Mouse (Mus musculus) liver (tissue): ENCODE data around the gene Rpa2.

Experiments
- DNase-seq: peaks from one replicate; pipeline ENCODE4 v3.0.0-alpha.2; 2020; ENCODE audit warnings: mixed read lengths

Gene Rpa2

GRCm38 (mm10) chr4:132805146-132805545 is 37.0 kb downstream of the Rpa2 start:
- DNase-seq, result no peak

DNA sequence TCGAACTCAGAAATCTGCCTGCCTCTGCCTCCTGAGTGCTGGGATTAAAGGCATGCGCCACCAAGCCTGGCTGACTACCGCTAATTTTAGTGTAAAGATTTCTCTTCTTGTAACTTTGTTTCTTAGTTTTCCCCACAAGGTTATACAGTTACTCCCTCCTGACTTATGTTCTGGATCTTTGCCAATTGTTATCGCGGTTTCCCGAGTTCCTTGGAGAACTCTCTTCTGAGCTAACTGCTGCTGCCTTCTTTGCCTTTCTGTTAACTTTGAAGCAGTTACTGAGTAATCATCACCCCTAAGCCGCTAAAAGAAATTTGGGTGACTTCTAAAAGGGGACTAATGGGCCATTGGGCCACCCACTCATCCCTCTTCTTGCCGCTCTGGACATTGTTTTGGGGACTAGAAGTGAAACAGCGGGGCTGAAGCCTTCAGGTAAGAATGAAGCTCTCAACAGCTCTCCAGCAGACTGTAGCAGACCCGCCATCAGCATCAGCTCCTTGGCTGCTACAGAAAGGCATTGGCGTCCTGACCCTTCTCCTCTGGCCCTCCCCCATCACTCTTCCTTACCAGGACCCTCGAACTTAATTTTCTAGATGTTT is 37.6 kb downstream of the Rpa2 start:
- DNase-seq, result no peak

- DNase-seq, result no peak
These were observed 38.6 kb downstream of the Rpa2 start for GRCm38 (mm10) chr4:132806620-132807191.

- DNase-seq, result peak; percentile 29
These were observed 39.9 kb downstream of the Rpa2 start for GRCm38 (mm10) chr4:132807771-132808641.

- peak; percentile 19 for DNase-seq
These were observed 41.5 kb downstream of the Rpa2 start for GRCm38 (mm10) chr4:132809621-132810020.

DNA sequence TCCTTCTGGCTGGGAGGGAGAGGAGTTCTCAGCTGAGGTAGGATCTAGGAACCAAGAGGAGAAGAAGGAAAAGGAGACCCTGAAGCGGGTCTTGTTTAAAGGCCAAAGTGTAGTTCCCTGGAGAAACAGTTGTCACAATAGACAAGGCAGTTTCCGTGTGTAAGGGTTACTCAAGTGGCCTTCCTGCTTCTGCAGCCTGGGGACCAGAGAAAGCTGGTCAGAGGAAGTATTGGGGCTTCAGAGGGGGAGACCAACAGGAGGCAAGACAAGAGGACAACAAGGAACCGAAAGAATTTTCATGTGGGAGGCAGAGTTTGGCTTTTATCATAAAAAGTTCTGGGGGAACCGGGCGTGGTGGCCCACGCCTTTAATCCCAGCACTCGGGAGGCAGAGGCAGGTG is 48.3 kb downstream of the Rpa2 start:
- DNase-seq, result no peak

GRCm38 (mm10) chr4:132816855-132817254 is 48.7 kb downstream of the Rpa2 start:
- no peak for DNase-seq

GRCm38 (mm10) chr4:132818442-132818841 is 50.3 kb downstream of the Rpa2 start:
- no peak for DNase-seq

DNA sequence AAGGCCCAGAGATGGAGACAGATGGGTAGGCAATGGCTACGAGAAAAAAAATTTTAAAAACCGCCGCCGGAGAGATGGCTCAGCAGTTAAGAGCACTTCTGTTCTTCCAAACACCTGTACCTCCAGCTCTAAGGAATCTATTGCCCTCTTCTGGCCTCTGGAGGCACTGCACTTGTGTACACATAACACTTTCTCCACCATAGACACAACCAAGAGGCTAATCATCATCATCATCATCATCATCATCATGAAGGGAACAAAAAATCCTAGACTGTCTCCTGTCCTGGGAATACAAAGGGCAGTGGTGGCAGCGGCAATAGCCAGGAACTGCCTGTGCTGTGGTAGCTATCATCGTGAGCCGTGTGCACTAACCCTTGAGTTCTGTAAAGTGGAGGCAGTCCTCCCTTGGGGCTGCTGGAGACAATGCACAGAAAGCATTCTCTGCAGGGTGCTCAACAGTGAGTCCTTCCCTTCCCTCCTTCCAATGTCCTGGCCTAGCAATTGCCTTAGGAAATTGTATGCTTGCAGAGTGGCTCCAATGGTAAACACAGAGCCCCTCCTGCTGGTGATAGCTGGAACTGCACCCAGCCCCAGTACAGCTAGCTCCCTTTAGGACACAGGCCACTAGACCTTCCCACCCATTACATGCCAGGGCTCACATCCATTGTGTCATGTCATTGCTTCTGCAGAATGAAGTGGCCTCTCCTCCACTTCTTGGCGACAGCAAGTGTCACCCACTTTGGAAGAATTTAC is 55.7 kb downstream of the Rpa2 start:
- peak; percentile 86 for DNase-seq
